Mouse (Mus musculus) stomach, embryonic 14.5 days (tissue): ENCODE data around the gene Dhrs7b. TPM values are rescaled to one million over a fixed set of nuclear protein-coding genes. Genes with fewer than 3 reads are reported as not detected.
A peak's percentile ranks its signal among the peaks of the same experiment; 100 is the strongest.
"Not testable (repeated sequence)": the region's sequence is repeated elsewhere in the genome, so short reads cannot be mapped to it uniquely, and the experiment has no call there.

Source experiments
- ATAC-seq: fragments of 200-750 bp; cut with Nextera tagmentation; 2 replicates; pipeline ENCODE4 v1.8.0; 2017; ENCODE audit warnings: low read depth, moderate TSS enrichment; ENCODE audit not compliant: insufficient number of reproducible peaks, insufficient read depth, low FRiP score
- H3K27ac ChIP-seq: fragments of 300-500 bp; sonication (generic); 2 replicates; pipeline ENCODE4 v1.5.1; 2014; ENCODE audit warnings: mild to moderate bottlenecking, low read length, moderate library complexity, mixed read lengths
- H3K27me3 ChIP-seq: fragments of 300-500 bp; sonication (generic); 2 replicates; pipeline ENCODE4 v1.6.1; 2014; ENCODE audit warnings: low read length, control low read depth, mixed read lengths; ENCODE audit not compliant: control insufficient read depth, insufficient read depth
- H3K36me3 ChIP-seq: fragments of 300-500 bp; sonication (generic); 2 replicates; pipeline ENCODE4 v1.6.1; 2014; ENCODE audit warnings: mild to moderate bottlenecking, control low read depth, low read length, moderate library complexity, mixed read lengths; ENCODE audit not compliant: control insufficient read depth, insufficient read depth
- H3K4me1 ChIP-seq: fragments of 300-500 bp; sonication (generic); 2 replicates; pipeline ENCODE4 v1.6.1; 2014; ENCODE audit warnings: low read length, control low read depth, mixed read lengths; ENCODE audit not compliant: control insufficient read depth, insufficient read depth
- H3K4me2 ChIP-seq: fragments of 300-500 bp; sonication (generic); replicated peaks from 2 replicates; pipeline ENCODE4 v1.6.1; 2014; ENCODE audit warnings: low read depth, low read length, control low read depth
- H3K4me3 ChIP-seq: fragments of 300-500 bp; sonication (generic); 2 replicates; pipeline ENCODE4 v1.5.1; 2014; ENCODE audit warnings: low read depth, low read length, control low read depth
- H3K9ac ChIP-seq: fragments of 300-500 bp; sonication (generic); replicated peaks from 2 replicates; pipeline ENCODE4 v1.6.1; 2014; ENCODE audit warnings: low read depth, mild to moderate bottlenecking, control low read depth, low read length, moderate library complexity, mixed read lengths
- H3K9me3 ChIP-seq: fragments of 300-500 bp; sonication (generic); 2 replicates; pipeline ENCODE4 v1.6.1; 2016; ENCODE audit warnings: low read depth, low read length, control low read depth; ENCODE audit not compliant: control insufficient read depth
- WGBS: fragments of 180-500 bp; shearing (Covaris S2); extraction: QIAGEN DNeasy Blood & Tissue Kit; methylation state at CpG from one replicate; pipeline ENCODE4 v1.1.7; 2014; 5-methylcytosine and 5-hydroxymethylcytosine counted together
- polyA plus RNA-seq: library from polyadenylated mRNA; unstranded; fragments of >200 nt; fragmentation: Nextera tagmentation; extraction: Ambion mirVana; gene quantifications from 2 replicates; pipeline ENCODE4 v1.2.1, GENCODE M21; 2014

Dhrs7b gene
- polyA plus RNA-seq, 1 experiment from 2014 or later: 37.2 TPM

- Histone ChIP-seq H3K27ac (peak overlapping the region; percentile 39; the same call in 1 of the 2 replicates), H3K4me3 (no peak overlapping the region), H3K27me3 (no peaks in the 10 kb centered on the region), H3K4me2 (peak overlapping the region; percentile 5; the same call in 1 of the 2 replicates), H3K9me3 (no peaks in the 10 kb centered on the region), H3K9ac (no peak overlapping the region), H3K4me1 (peaks cover 51% of the 10 kb centered on the region), H3K36me3 (no peaks in the 10 kb centered on the region; the same call in 1 of the 2 replicates)
- WGBS: 68% methylated on average over 6 of the region's 6 CpGs
- no peak for ATAC-seq
Measured at GRCm38 (mm10) chr11:60873101-60873500, 42.7 kb downstream of the Dhrs7b start.

GRCm38 (mm10) chr11:60878056-60878612 is 47.7 kb downstream of the Dhrs7b start:
- H3K9me3 ChIP-seq: no peaks in the 10 kb centered on the region
- H3K4me1 ChIP-seq: peaks cover 38% of the 10 kb centered on the region

GRCm38 (mm10) chr11:60878675-60879294 is 48.4 kb downstream of the Dhrs7b start, which contains the start of gene Tmem11:
Tmem11 (minus strand) TSS chr11:60879272.
- peak within 1 kb of the TSS; percentile 67 for H3K4me2 ChIP-seq
- H3K36me3 ChIP-seq: no peaks in the 10 kb centered on the region
- under 1% methylated on average over 62 of the region's 62 CpGs for WGBS
- peak; percentile 99 for ATAC-seq
- peak within 1 kb of the TSS; percentile 94 for H3K4me3 ChIP-seq
- H3K27ac ChIP-seq: peak within 1 kb of the TSS; percentile 98
- peaks cover 33% of the 10 kb centered on the region for H3K4me1 ChIP-seq
- H3K9me3 ChIP-seq: no peaks in the 10 kb centered on the region
- peak within 1 kb of the TSS; percentile 91 for H3K9ac ChIP-seq
- no peaks in the 10 kb centered on the region for H3K27me3 ChIP-seq

More at GRCm38 (mm10) chr11:60878056-60878612, 47.7 kb downstream of the Dhrs7b start:
- H3K27me3 ChIP-seq: no peaks in the 10 kb centered on the region
- peak; percentile 59; the same call in 1 of the 2 replicates for ATAC-seq
- peak overlapping the region; percentile 67 for H3K4me2 ChIP-seq
- H3K4me3 ChIP-seq: peak overlapping the region; percentile 94
- H3K9ac ChIP-seq: peak overlapping the region; percentile 91
- H3K36me3 ChIP-seq: no peaks in the 10 kb centered on the region
- H3K27ac ChIP-seq: peak overlapping the region; percentile 98
- under 1% methylated on average over 40 of the region's 52 CpGs for WGBS

- H3K9ac ChIP-seq: peak overlapping the region; percentile 58
- H3K36me3 ChIP-seq: no peaks in the 10 kb centered on the region
- 2% methylated on average over 11 of the region's 11 CpGs for WGBS
- no peak for ATAC-seq
- H3K4me3 ChIP-seq: peak overlapping the region; percentile 94
- H3K4me1 ChIP-seq: peaks cover 28% of the 10 kb centered on the region
- H3K27me3 ChIP-seq: no peaks in the 10 kb centered on the region
- peak overlapping the region; percentile 98 for H3K27ac ChIP-seq
- H3K9me3 ChIP-seq: no peaks in the 10 kb centered on the region
- H3K4me2 ChIP-seq: peak overlapping the region; percentile 56
Measured at GRCm38 (mm10) chr11:60879423-60879822, 49.0 kb downstream of the Dhrs7b start.

- H3K36me3 ChIP-seq: no peaks in the 10 kb centered on the region
- H3K4me1 ChIP-seq: peaks cover 17% of the 10 kb centered on the region
- no peak overlapping the region for H3K9ac ChIP-seq
- H3K27ac ChIP-seq: no peak overlapping the region
- 97% methylated on average over 4 of the region's 4 CpGs for WGBS
- H3K9me3 ChIP-seq: no peaks in the 10 kb centered on the region
- ATAC-seq: no peak
- no peaks in the 10 kb centered on the region for H3K27me3 ChIP-seq
- no peak overlapping the region for H3K4me2 ChIP-seq
- no peak overlapping the region for H3K4me3 ChIP-seq
Measured at GRCm38 (mm10) chr11:60880559-60880958, 50.1 kb downstream of the Dhrs7b start.

GRCm38 (mm10) chr11:60882386-60882785 is 52.0 kb downstream of the Dhrs7b start:
- Histone ChIP-seq H3K27ac (no peak overlapping the region), H3K4me3 (no peak overlapping the region), H3K36me3 (no peaks in the 10 kb centered on the region), H3K4me1 (peaks cover 3% of the 10 kb centered on the region), H3K27me3 (no peaks in the 10 kb centered on the region), H3K9me3 (no peaks in the 10 kb centered on the region), H3K4me2 (no peak overlapping the region), H3K9ac (no peak overlapping the region)
- WGBS: 75% methylated on average over 3 of the region's 3 CpGs
- ATAC-seq: no peak

- not testable (repeated sequence) for H3K4me1 ChIP-seq, H3K4me3 ChIP-seq, ATAC-seq, H3K27ac ChIP-seq, H3K36me3 ChIP-seq, H3K4me2 ChIP-seq, H3K9me3 ChIP-seq, H3K9ac ChIP-seq, H3K27me3 ChIP-seq
- 88% methylated on average over 2 of the region's 3 CpGs for WGBS
Measured at GRCm38 (mm10) chr11:60886986-60887385, 56.6 kb downstream of the Dhrs7b start.

- 69% methylated on average over 2 of the region's 2 CpGs for WGBS
- no peaks in the 10 kb centered on the region for H3K27me3 ChIP-seq
- no peak overlapping the region for H3K4me3 ChIP-seq
- no peak for ATAC-seq
- no peak overlapping the region for H3K9ac ChIP-seq
- H3K4me1 ChIP-seq: no peaks in the 10 kb centered on the region
- H3K4me2 ChIP-seq: no peak overlapping the region
- no peaks in the 10 kb centered on the region for H3K9me3 ChIP-seq
- no peak overlapping the region for H3K27ac ChIP-seq
- H3K36me3 ChIP-seq: no peaks in the 10 kb centered on the region
Measured at GRCm38 (mm10) chr11:60889861-60890260, 59.4 kb downstream of the Dhrs7b start.
